Mouse (Mus musculus) limb, embryonic 14.5 days (tissue): ENCODE measurements around the gene Six3. TPM values are rescaled to one million over a fixed set of nuclear protein-coding genes. Genes with fewer than 3 reads are reported as not detected.

Source experiments
- ATAC-seq: fragments of 200-750 bp; cut with Nextera tagmentation; 2 replicates; pipeline ENCODE4 v1.8.0; 2017; ENCODE audit warnings: low read depth, moderate number of reproducible peaks, moderate TSS enrichment; ENCODE audit not compliant: low FRiP score
- DNase-seq: peaks from one replicate; pipeline ENCODE4 v3.0.0-alpha.2; 2015; ENCODE audit warnings: low spot score
- H3K27ac ChIP-seq: fragments of 300-500 bp; sonication (generic); replicated peaks from 2 replicates; pipeline ENCODE4 v1.5.1; 2014; ENCODE audit warnings: low read depth, mild to moderate bottlenecking, low read length, moderate library complexity, mixed read lengths
- H3K27me3 ChIP-seq: fragments of 300-500 bp; sonication (generic); 2 replicates; pipeline ENCODE4 v1.6.1; 2014; ENCODE audit warnings: low read length, mixed read lengths; ENCODE audit not compliant: control insufficient read depth, insufficient read depth
- H3K36me3 ChIP-seq: fragments of 300-500 bp; sonication (generic); 2 replicates; pipeline ENCODE4 v1.6.1; 2014; ENCODE audit warnings: mild to moderate bottlenecking, low read length, moderate library complexity, mixed read lengths; ENCODE audit not compliant: control insufficient read depth, insufficient read depth
- H3K4me1 ChIP-seq: fragments of 300-500 bp; sonication (generic); 2 replicates; pipeline ENCODE4 v1.6.1; 2014; ENCODE audit warnings: antibody characterized with exemption, low read length, mixed read lengths; ENCODE audit not compliant: control insufficient read depth, insufficient read depth
- H3K4me2 ChIP-seq: fragments of 300-500 bp; sonication (generic); replicated peaks from 2 replicates; pipeline ENCODE4 v1.6.1; 2014; ENCODE audit warnings: low read depth, mild to moderate bottlenecking, low read length, moderate library complexity; ENCODE audit not compliant: severe bottlenecking
- H3K4me3 ChIP-seq: fragments of 300-500 bp; sonication (generic); replicated peaks from 2 replicates; pipeline ENCODE4 v1.5.1; 2014; ENCODE audit warnings: low read length
- H3K9ac ChIP-seq: fragments of 300-500 bp; sonication (generic); 2 replicates; pipeline ENCODE4 v1.6.1; 2014; ENCODE audit warnings: mild to moderate bottlenecking, low read depth, low read length, moderate library complexity; ENCODE audit not compliant: severe bottlenecking
- H3K9me3 ChIP-seq: fragments of 300-500 bp; sonication (generic); 2 replicates; pipeline ENCODE4 v1.6.1; 2016; ENCODE audit warnings: low read length; ENCODE audit not compliant: control insufficient read depth
- POLR2A ChIP-seq: fragments of 200-500 bp; IDR thresholded peaks from 2 replicates; pipeline ENCODE4 v1.8.0; 2012; ENCODE audit warnings: inconsistent platforms, mild to moderate bottlenecking, moderate library complexity, borderline replicate concordance; ENCODE audit not compliant: insufficient read depth, insufficient read length; ENCODE audit errors: extremely low read depth
- WGBS: fragments of 180-500 bp; shearing (Covaris S2); extraction: QIAGEN DNeasy Blood & Tissue Kit; methylation state at CpG from one replicate; pipeline ENCODE4 v1.1.7; 2014; 5-methylcytosine and 5-hydroxymethylcytosine counted together
- polyA plus RNA-seq, 2 experiments: library from polyadenylated mRNA; depleted of rRNA in 1 of 2; stranded (reverse) in 1 of 2; unstranded in 1 of 2; fragments of >200 nt; fragmentation: Nextera tagmentation in 1 of 2; extraction: Ambion mirVana in 1 of 2; gene quantifications; 2 replicates each; pipeline versions ENCODE4 v1.2.1 to v1.2.3; 2012 to 2014

Six3 gene
- polyA plus RNA-seq, 2 experiments, result 0.11 TPM; not detected in 1

GRCm38 (mm10) chr17:85627751-85628150 lies 14.3 kb downstream of the Six3 start:
- Histone ChIP-seq H3K4me3 (no peak overlapping the region), H3K36me3 (no peaks in the 10 kb centered on the region), H3K9me3 (no peaks in the 10 kb centered on the region), H3K9ac (no peak overlapping the region), H3K4me1 (no peaks in the 10 kb centered on the region), H3K27ac (no peak overlapping the region), H3K27me3 (peaks cover 79% of the 10 kb centered on the region), H3K4me2 (no peak overlapping the region)
- TF ChIP-seq POLR2A, result no peak
- WGBS, result 40% methylated on average over 5 of the region's 5 CpGs
- DNase-seq (no peak), ATAC-seq (no peak)

- Histone ChIP-seq H3K4me1 (no peaks in the 10 kb centered on the region), H3K36me3 (no peaks in the 10 kb centered on the region), H3K9me3 (no peaks in the 10 kb centered on the region), H3K27ac (no peak overlapping the region), H3K4me3 (no peak overlapping the region), H3K27me3 (peaks cover 70% of the 10 kb centered on the region), H3K4me2 (no peak overlapping the region), H3K9ac (no peak overlapping the region)
- 17% methylated on average over 7 of the region's 8 CpGs for WGBS
- ATAC-seq (no peak), DNase-seq (no peak)
- no peak for TF ChIP-seq POLR2A
Observed at GRCm38 (mm10) chr17:85628811-85629210, 15.4 kb downstream of the Six3 start.

- ATAC-seq (no peak), DNase-seq (no peak)
- H3K4me2 ChIP-seq, result no peak overlapping the region
- no peaks in the 10 kb centered on the region for H3K9me3 ChIP-seq
- H3K36me3 ChIP-seq, result no peaks in the 10 kb centered on the region
- H3K4me3 ChIP-seq, result no peak overlapping the region
- no peak overlapping the region for H3K27ac ChIP-seq
- H3K4me1 ChIP-seq, result no peaks in the 10 kb centered on the region
- WGBS, result 80% methylated on average over 1 of the region's 1 CpGs
- H3K9ac ChIP-seq, result no peak overlapping the region
- TF ChIP-seq POLR2A, result no peak
- H3K27me3 ChIP-seq, result peaks cover 64% of the 10 kb centered on the region
Observed at GRCm38 (mm10) chr17:85629396-85629795, 16.0 kb downstream of the Six3 start.

- Histone ChIP-seq H3K9me3 (no peaks in the 10 kb centered on the region), H3K9ac (no peak overlapping the region), H3K27me3 (peaks cover 54% of the 10 kb centered on the region), H3K27ac (no peak overlapping the region), H3K4me2 (no peak overlapping the region), H3K4me1 (no peaks in the 10 kb centered on the region), H3K36me3 (no peaks in the 10 kb centered on the region), H3K4me3 (no peak overlapping the region)
- no peak for ATAC-seq
- no peak for DNase-seq
- WGBS, result 40% methylated on average over 22 of the region's 22 CpGs
- no peak for TF ChIP-seq POLR2A
Observed at GRCm38 (mm10) chr17:85630296-85631050, 17.1 kb downstream of the Six3 start.

GRCm38 (mm10) chr17:85631106-85631505 lies 17.7 kb downstream of the Six3 start:
- ATAC-seq (no peak), DNase-seq (no peak)
- peaks cover 47% of the 10 kb centered on the region for H3K27me3 ChIP-seq
- no peak for TF ChIP-seq POLR2A
- no peaks in the 10 kb centered on the region for H3K36me3 ChIP-seq
- no peak overlapping the region for H3K27ac ChIP-seq
- H3K4me3 ChIP-seq, result no peak overlapping the region
- 59% methylated on average over 4 of the region's 5 CpGs for WGBS
- H3K9ac ChIP-seq, result no peak overlapping the region
- H3K4me2 ChIP-seq, result no peak overlapping the region
- no peaks in the 10 kb centered on the region for H3K9me3 ChIP-seq
- H3K4me1 ChIP-seq, result no peaks in the 10 kb centered on the region
